Mouse (Mus musculus): ENCODE measurements around the gene Rab11fip4.

DNA sequence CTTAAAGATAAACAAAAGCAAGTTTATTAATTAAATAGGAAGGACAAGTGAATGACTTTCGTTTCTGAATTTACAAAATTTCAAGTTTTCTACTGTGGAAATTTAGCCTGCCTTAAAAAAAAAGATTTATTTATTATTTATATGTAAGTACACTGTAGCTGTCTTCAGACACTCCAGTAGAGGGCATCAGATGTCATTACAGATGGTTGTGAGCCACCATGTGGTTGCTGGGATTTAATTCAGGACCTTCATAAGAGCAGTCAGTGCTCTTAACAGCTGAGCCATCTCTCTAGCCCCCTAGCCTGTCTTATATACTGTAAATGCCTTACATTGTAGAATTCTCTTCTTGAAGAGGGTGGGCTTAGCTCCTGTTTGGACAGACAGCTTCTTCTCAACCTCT, 98.9 kb downstream of the Rab11fip4 start:
- TF ChIP-seq GATA1 (IDR thresholded peaks at IDR 0.05; ENCODE audit: low read length) (no peak), TAL1 (IDR thresholded peaks at IDR 0.05; ENCODE audit: low read length) (no peak)
